Mouse (Mus musculus): Measurements from ENCODE around the gene Tsg101. TPM values are rescaled to one million over a fixed set of nuclear protein-coding genes. Genes with fewer than 3 reads are reported as not detected.

Tsg101 gene
- polyA plus RNA-seq, 1 experiment: 103 TPM

GRCm38 (mm10) chr7:46845978-46846485 is 73.7 kb downstream of the Tsg101 start:
- no peaks in the 10 kb centered on the region for H3K27me3 ChIP-seq (ENCODE audit: control insufficient read depth, insufficient read depth, low read length)
- peak overlapping the region; percentile 93 for H3K4me3 ChIP-seq (ENCODE audit: low read depth, low read length)
- TF ChIP-seq CTCF (IDR thresholded peaks at IDR 0.05; ENCODE audit: extremely low read depth, insufficient read length, insufficient replicate concordance, low read depth, low read length) (no peak), POLR2A (IDR thresholded peaks at IDR 0.05; ENCODE audit: low read depth, low read length) (no peak; the same call in 1 of the 2 replicates)
- H3K4me1 ChIP-seq (ENCODE audit: control insufficient read depth, insufficient read depth, insufficient read length, low read length): peaks cover 33% of the 10 kb centered on the region; the same call in 1 of the 2 replicates
- peaks cover 28% of the 10 kb centered on the region for H3K36me3 ChIP-seq (ENCODE audit: control insufficient read depth, insufficient read depth, low read length)
- under 1% methylated on average over 36 of the region's 36 CpGs for WGBS
- peak overlapping the region; percentile 96 for H3K27ac ChIP-seq (ENCODE audit: insufficient read depth, low read depth, low read length)

- Histone ChIP-seq H3K27ac (ENCODE audit: insufficient read depth, low read depth, low read length) (peak overlapping the region; percentile 96), H3K36me3 (ENCODE audit: control insufficient read depth, insufficient read depth, low read length) (peaks cover 24% of the 10 kb centered on the region), H3K4me3 (ENCODE audit: low read depth, low read length) (peak overlapping the region; percentile 93), H3K4me1 (ENCODE audit: control insufficient read depth, insufficient read depth, insufficient read length, low read length) (peaks cover 39% of the 10 kb centered on the region), H3K27me3 (ENCODE audit: control insufficient read depth, insufficient read depth, low read length) (no peaks in the 10 kb centered on the region)
- TF ChIP-seq CTCF (IDR thresholded peaks at IDR 0.05; ENCODE audit: extremely low read depth, insufficient read length, insufficient replicate concordance, low read depth, low read length): no peak
- peak; percentile 100 for TF ChIP-seq POLR2A (IDR thresholded peaks at IDR 0.05; ENCODE audit: low read depth, low read length)
- under 1% methylated on average over 51 of the region's 51 CpGs for WGBS
Observed at GRCm38 (mm10) chr7:46845211-46845977, 74.4 kb downstream of the Tsg101 start.

- Histone ChIP-seq H3K36me3 (ENCODE audit: control insufficient read depth, insufficient read depth, low read length) (peaks cover 8% of the 10 kb centered on the region), H3K4me3 (ENCODE audit: low read depth, low read length) (no peak overlapping the region), H3K27ac (ENCODE audit: insufficient read depth, low read depth, low read length) (no peak overlapping the region), H3K4me1 (ENCODE audit: control insufficient read depth, insufficient read depth, insufficient read length, low read length) (peaks cover 48% of the 10 kb centered on the region), H3K27me3 (ENCODE audit: control insufficient read depth, insufficient read depth, low read length) (no peaks in the 10 kb centered on the region)
- 41% methylated on average over 4 of the region's 4 CpGs for WGBS
- TF ChIP-seq POLR2A (IDR thresholded peaks at IDR 0.05; ENCODE audit: low read depth, low read length) (no peak), CTCF (IDR thresholded peaks at IDR 0.05; ENCODE audit: extremely low read depth, insufficient read length, insufficient replicate concordance, low read depth, low read length) (no peak)
Observed at GRCm38 (mm10) chr7:46843576-46843975, 76.2 kb downstream of the Tsg101 start.

- no peaks in the 10 kb centered on the region for H3K27me3 ChIP-seq (ENCODE audit: control insufficient read depth, insufficient read depth, low read length)
- no peaks in the 10 kb centered on the region; the same call in 1 of the 2 replicates for H3K36me3 ChIP-seq (ENCODE audit: control insufficient read depth, insufficient read depth, low read length)
- peaks cover 56% of the 10 kb centered on the region for H3K4me1 ChIP-seq (ENCODE audit: control insufficient read depth, insufficient read depth, insufficient read length, low read length)
- WGBS: 34% methylated on average over 5 of the region's 5 CpGs
- H3K27ac ChIP-seq (ENCODE audit: insufficient read depth, low read depth, low read length): no peak overlapping the region
- TF ChIP-seq POLR2A (IDR thresholded peaks at IDR 0.05; ENCODE audit: low read depth, low read length) (no peak), CTCF (IDR thresholded peaks at IDR 0.05; ENCODE audit: extremely low read depth, insufficient read length, insufficient replicate concordance, low read depth, low read length) (no peak)
- no peak overlapping the region for H3K4me3 ChIP-seq (ENCODE audit: low read depth, low read length)
Observed at GRCm38 (mm10) chr7:46842278-46842677, 77.5 kb downstream of the Tsg101 start.

GRCm38 (mm10) chr7:46840787-46841525 is 78.8 kb downstream of the Tsg101 start, which contains the start of gene Ldha:
Gene Ldha, plus strand, starts transcription at chr7:46841475.
- peak within 1 kb of the TSS; percentile 99 for H3K27ac ChIP-seq (ENCODE audit: insufficient read depth, low read depth, low read length)
- no peaks in the 10 kb centered on the region for H3K27me3 ChIP-seq (ENCODE audit: control insufficient read depth, insufficient read depth, low read length)
- H3K36me3 ChIP-seq (ENCODE audit: control insufficient read depth, insufficient read depth, low read length): no peaks in the 10 kb centered on the region
- WGBS: 64% methylated on average over 6 of the region's 6 CpGs
- H3K4me3 ChIP-seq (ENCODE audit: low read depth, low read length): no peak within 1 kb of the TSS
- no peak for TF ChIP-seq POLR2A (IDR thresholded peaks at IDR 0.05; ENCODE audit: low read depth, low read length)
- TF ChIP-seq CTCF (IDR thresholded peaks at IDR 0.05; ENCODE audit: extremely low read depth, insufficient read length, insufficient replicate concordance, low read depth, low read length): no peak
- H3K4me1 ChIP-seq (ENCODE audit: control insufficient read depth, insufficient read depth, insufficient read length, low read length): peaks cover 58% of the 10 kb centered on the region

- 34% methylated on average over 4 of the region's 4 CpGs for WGBS
- Histone ChIP-seq H3K4me1 (ENCODE audit: control insufficient read depth, insufficient read depth, insufficient read length, low read length) (peaks cover 58% of the 10 kb centered on the region), H3K4me3 (ENCODE audit: low read depth, low read length) (no peak overlapping the region), H3K36me3 (ENCODE audit: control insufficient read depth, insufficient read depth, low read length) (no peaks in the 10 kb centered on the region), H3K27me3 (ENCODE audit: control insufficient read depth, insufficient read depth, low read length) (no peaks in the 10 kb centered on the region), H3K27ac (ENCODE audit: insufficient read depth, low read depth, low read length) (peak overlapping the region; percentile 99)
- TF ChIP-seq CTCF (IDR thresholded peaks at IDR 0.05; ENCODE audit: extremely low read depth, insufficient read length, insufficient replicate concordance, low read depth, low read length) (no peak), POLR2A (IDR thresholded peaks at IDR 0.05; ENCODE audit: low read depth, low read length) (no peak)
Observed at GRCm38 (mm10) chr7:46840326-46840725, 79.4 kb downstream of the Tsg101 start.

GRCm38 (mm10) chr7:46839861-46840260 is 79.9 kb downstream of the Tsg101 start:
- H3K36me3 ChIP-seq (ENCODE audit: control insufficient read depth, insufficient read depth, low read length): no peaks in the 10 kb centered on the region
- H3K4me3 ChIP-seq (ENCODE audit: low read depth, low read length): no peak overlapping the region
- peaks cover 57% of the 10 kb centered on the region for H3K4me1 ChIP-seq (ENCODE audit: control insufficient read depth, insufficient read depth, insufficient read length, low read length)
- 25% methylated on average over 5 of the region's 5 CpGs for WGBS
- no peaks in the 10 kb centered on the region for H3K27me3 ChIP-seq (ENCODE audit: control insufficient read depth, insufficient read depth, low read length)
- no peak for TF ChIP-seq CTCF (IDR thresholded peaks at IDR 0.05; ENCODE audit: extremely low read depth, insufficient read length, insufficient replicate concordance, low read depth, low read length)
- TF ChIP-seq POLR2A (IDR thresholded peaks at IDR 0.05; ENCODE audit: low read depth, low read length): no peak
- H3K27ac ChIP-seq (ENCODE audit: insufficient read depth, low read depth, low read length): peak overlapping the region; percentile 99

All from small intestine, adult 2 months (tissue).